Mouse (Mus musculus) cerebellum, postnatal 10 days (tissue): ENCODE measurements around the gene Cyp4f14.

ENCODE experiments used
- DNase-seq, 2 experiments: peaks; one replicate each; pipeline ENCODE4 v3.0.0; 2021; ENCODE audit warnings: mixed read lengths in 2 of 2

Cyp4f14 gene

DNA sequence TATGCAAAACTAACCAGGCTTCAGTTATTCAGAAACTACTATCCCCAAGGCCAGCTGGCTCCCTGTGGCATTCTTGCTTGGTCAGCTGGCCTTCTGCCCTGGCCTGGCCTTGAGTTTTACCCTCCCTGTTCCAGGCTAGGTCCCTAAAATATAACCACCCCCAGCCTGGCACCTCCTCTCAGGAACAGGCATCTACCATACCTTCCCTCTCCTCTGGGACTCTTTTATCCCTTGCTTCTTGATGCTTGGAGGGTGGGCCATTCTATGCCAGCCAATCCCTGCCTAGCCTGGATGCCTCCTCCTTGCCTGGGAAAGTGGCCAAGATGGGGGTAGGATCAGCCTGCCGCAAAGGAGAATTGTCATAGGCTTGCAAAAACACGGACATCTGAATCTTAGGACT, at the start of gene Cyp4f14:
TSS of gene Cyp4f14 (minus strand) at position 212 of the 400 bp plus-strand sequence.
- peak; percentile 79 to 84 for DNase-seq

DNA sequence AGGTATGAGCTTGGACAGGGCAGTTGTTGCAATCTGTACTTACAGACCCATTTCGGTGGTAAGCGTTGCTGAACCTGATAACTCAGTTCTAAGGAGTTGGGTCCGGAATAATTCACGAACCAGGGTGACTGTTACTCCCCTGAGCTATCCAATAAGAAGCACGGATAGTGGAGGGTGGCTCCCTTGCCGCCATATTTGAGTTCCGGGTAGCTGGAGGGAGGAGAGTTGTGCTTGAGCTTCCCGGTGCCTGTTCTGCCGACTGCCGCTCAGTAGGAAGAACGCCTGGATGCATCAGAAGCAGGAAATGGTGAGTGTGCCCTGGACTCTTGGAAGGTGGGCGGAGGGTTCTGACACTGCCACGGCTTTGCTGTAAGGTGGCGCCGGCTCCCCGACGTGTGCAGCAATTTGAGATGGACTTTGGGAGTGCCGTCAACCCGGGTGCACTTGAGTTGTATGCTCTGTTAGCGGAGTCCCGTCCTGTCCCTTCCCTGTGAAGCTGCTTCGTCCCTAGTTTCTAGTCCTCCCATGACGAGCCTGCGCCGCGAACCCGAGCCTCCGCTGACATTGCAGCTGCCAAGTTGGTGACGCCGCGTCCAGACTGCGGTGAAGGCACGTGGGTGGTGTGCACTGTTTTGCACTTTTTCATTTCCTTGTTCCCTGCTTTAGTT, 48.6 kb upstream of the Cyp4f14 start, which contains the start of gene Zfp472:
TSS of gene Zfp472 (plus strand) at position 192 of the 668 bp plus-strand sequence.
- DNase-seq = peak; percentile 94 to 95

DNA sequence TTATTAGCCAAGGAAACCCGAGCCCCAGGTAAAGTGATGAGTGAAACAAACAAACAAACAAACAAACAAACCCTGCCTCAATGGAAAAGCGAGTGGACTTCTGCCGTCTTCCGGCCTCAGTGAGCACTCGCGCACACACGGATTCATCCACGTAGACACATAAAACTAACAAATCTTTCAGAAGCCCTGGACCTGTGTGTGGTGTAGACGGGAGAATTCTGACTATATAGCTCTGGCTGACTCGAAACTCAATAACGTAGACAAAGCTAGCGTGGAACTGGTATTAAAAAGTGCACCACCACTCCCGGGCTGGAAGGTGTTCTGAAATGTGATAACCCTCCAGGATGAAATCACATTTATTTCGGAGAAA, 48.1 kb upstream of the Cyp4f14 start:
- peak; percentile 40 to 60 for DNase-seq

DNA sequence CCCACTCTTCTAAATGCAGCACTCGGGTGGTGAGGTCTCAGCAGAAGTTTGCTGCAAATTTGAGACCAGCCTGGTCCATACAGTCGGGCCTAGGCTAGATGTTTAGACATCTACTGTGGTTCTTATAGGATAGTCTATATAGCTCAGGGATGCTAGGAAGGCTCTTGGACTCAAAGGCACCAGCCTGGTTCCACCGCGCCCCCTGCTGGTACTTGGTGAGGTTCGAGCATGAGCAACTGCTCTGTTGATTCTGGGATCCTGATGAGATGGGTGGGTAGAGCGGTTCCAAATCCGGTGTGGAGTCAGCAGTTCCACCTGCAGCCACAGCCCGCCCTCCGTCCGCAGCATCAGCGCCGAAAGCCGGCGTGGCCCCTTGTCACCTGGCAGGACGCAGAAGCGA, 34.3 kb upstream of the Cyp4f14 start:
- DNase-seq = peak; percentile 93 to 95

DNA sequence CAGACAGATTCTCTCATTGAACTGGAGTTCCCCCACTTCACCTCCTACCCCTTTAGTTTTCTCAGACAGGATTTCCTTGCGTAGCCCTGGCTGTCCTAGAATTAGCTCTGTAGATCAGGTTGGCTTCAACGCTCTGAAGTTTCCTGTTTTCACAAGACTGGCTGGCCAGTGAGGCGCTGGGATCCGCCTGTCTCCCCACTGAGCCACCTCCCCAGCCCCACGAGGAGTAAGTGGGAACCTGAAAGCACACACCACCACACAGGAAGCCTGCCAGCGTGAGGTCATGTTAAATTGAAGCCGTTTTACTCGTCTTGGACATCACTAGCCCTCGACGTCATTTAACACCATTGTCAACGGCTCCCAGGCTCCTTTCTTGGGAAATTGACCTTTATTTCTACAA, 33.9 kb upstream of the Cyp4f14 start:
- no peak for DNase-seq

DNA sequence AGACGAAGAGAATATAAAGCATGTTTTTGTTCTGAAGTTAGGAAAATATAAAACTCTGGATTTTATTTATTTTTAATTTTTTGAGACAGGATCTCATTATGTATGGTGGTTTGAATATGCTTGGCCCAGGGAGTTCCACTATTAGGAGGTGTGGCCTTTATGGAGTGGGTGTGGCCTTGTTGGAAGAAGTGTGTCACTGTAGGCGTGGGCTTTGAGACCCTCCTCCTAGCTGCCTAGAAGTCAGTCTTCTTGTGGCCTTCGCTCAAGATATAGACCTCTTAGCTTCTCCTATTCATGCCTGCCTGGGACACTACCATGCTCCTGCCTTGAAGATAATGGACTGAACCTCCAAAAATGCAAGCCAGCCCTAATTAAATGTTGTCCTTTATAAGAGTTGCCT, 33.0 kb upstream of the Cyp4f14 start:
- no peak for DNase-seq

DNA sequence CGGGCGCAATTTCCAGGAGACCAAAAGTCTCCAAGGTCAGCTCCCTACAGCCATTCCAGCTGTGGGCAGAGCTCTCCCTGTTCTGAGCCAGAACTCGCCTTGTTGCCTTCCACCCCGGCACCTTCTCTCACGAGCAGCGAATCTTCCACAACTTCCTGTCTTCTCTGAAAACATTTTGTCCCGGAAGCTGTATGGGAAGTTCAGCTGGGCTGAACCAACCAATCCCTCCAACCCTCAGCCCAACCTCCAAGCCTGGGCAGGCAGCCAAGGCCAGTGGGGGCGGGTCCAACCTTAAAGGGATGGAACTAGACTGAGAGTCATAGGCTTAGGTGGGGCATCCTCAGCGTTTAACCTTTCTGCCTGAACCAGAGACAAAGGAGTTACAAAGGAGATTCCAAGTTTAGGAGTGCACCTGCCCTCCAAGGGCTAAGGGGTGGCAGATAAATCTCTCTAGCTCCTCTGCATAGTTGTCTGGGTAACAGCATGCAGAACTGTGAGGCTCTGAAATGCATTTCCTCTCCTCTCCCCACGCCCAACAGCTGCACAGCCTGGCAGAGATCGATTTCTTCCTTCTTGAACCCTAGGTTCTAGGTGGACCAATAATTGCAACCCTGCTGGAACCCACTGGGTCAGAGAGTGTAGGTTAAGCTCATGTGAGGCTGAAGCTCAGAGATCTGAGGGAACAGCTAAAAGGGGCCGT, 30.2 kb upstream of the Cyp4f14 start, which contains the start of gene Cyp4f13:
TSS of gene Cyp4f13 (minus strand) at position 188 of the 700 bp plus-strand sequence.
- DNase-seq = peak; percentile 99 to 100

DNA sequence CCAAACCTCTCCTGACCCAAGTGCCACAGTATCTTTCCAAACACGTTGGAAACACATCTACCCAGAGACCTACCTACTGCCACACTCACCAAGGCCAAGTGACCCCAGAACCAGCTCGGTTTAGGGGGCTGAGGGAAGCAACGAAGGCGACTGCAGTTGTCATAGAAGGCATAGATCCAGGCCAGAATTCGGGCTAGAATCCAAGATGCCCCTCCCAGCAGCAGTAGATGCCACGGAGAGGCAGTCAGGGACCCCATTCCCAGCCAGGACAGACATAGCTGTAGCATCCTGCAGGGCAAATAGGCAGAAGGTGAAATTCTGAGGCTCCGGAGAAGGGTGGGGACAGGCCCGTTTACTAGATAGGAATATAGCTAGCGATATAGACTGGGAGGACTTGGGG, 29.6 kb upstream of the Cyp4f14 start:
- peak; percentile 26 to 39 for DNase-seq

DNA sequence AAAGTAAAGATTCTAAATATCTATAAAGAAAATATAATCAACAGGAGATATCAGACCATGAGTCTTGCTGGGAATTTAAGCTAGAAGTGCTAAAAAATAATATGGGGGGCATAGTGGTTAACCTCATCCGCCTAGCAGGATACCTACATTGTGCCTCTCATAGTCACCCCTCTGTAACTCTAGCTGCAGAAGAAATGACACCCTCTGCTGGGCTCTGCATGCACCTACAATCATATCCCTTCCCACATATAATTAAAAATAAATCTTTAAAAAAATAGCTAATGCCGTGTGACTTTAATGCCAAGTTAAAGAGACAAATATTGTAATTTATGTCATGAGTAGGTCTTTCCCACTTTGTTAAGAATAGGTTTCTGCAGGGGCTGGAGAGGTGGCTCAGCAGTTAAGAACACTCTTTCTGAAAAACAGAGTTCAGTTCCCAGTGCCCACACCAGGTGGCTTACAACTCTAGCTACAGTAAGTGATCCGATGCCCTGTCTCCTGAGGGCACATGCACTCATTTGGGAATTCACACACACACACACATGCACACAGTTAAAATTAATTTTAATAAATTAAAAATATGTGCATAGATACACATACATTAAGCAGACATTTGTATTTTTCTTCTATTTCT, 27.4 kb upstream of the Cyp4f14 start:
- DNase-seq = no peak

DNA sequence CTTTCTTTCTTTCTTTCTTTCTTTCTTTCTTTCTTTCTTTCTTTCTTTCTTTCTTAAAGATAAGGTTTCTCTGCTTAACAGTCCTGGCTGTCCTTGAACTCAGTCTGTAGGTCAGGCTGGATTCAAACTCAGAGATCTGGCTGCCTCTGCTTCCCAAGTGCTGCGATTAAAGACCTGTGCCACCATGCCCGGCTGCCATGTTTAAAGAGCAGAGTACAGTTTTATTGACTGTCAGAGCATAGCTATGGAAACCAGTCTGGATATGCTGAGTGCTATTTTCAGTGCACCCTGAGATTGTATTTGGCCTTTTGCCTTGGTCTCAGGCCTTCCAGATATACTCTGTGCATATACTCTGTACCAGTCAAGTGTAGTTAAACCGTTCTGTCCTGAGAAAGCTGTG, 26.5 kb upstream of the Cyp4f14 start:
- no peak for DNase-seq

DNA sequence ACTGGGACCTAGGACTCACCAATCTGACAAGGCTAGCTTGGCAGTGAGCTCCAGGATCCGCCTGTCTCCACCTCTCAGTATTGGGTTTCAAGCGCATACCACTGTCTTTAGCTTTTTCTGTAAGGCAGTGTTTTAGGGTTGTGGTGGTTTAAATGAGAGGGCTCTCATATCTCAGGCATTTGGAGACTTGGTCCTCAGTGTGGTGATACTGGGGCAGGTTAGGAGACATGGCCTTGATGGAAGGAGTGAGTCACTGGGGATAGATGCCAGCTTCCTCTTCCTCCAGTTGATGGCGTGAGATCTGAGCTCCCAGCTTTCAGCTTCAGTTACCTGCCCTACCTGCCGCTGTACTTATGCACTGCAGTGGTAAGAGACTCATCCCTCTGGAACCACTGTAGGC, 22.7 kb upstream of the Cyp4f14 start:
- DNase-seq = no peak

DNA sequence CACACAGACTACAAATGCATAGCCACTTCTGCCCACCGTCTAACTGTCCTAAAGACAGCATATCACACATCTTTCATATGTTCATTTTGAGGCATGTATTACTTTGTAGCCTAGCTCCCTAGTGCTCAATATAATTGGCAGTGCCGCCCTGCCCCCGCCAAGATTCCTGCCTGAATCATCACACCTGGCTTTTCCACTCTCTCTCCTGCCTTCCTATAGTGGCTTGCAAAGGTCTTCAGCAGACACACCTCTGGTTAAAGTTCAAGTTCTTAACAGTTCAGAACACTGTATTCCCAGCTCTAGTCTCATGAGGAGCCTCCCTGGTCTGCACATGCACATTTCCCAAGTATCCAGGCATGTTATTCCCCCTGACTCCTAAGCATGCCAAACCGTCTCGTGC, 10.7 kb upstream of the Cyp4f14 start:
- no peak for DNase-seq

DNA sequence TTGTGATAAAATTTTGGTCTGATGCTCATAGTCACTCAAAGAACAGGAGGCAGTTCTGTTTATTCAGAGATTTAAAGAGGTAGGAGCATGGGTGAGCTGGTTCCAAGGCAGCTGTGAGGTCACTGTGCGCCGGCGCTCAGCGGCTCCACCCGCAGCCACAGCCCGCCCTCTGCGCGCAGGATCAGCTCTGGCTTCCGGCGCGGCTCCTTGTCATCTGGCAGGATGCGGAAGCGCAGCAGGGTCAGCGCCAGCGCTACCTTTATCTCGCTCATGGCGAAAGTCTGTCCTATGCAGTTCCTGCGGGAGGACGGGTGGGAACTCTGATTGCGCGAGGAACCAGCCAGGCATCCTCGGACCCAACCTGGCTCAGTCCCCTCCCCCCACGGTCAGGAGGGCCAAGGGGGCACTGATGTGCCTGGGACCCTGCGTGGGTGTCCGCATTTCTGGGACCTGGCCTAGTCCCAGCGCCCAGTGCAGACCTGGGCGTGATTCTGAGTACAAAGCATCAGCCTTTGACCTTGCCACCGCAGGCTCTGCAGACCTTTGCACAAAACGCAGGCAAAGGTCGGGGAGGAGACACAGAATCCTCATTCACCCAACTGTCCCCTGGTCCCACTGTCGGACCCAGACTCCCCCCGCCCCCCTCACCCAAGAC, 7.6 kb upstream of the Cyp4f14 start:
- peak; percentile 81 to 82 for DNase-seq

DNA sequence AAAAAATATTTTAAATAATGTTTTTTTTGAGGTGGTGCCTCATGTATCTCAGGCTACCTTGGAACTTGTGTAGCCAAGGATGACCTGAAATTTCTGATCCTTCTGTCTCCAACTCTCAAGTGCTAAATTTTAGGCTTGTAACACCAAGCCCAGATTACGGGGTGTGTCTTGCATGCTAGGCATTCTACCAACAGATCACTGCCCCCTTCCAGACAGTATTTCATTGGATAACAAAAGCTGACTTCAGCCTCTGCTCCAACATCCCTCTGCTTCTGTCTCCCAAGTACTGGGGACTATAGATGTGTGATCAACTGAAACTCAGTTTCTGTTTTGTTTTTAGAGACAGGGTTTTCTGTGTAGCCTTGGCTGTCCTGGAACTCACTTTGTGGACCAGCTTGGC, 6.5 kb upstream of the Cyp4f14 start:
- no peak for DNase-seq

DNA sequence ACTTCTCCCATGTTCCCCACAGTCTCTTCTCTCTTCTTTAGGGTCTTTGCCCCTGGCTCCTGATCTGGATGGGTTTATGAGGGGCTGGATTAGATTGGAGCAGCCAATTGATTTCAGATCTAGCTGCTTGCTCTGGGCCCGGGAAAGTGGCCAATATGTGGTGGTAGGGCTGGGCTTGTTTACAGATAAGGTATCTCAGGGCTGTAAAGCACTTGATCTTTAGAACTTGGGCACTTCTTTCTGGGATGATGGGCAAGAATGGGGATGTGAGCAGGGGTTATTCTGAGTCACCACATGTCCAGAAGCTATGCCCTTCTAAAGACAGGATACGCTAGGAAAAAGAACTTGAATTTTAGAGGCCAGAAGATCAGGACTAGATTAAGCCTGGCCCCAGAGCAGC, 2.0 kb upstream of the Cyp4f14 start:
- DNase-seq = no peak

DNA sequence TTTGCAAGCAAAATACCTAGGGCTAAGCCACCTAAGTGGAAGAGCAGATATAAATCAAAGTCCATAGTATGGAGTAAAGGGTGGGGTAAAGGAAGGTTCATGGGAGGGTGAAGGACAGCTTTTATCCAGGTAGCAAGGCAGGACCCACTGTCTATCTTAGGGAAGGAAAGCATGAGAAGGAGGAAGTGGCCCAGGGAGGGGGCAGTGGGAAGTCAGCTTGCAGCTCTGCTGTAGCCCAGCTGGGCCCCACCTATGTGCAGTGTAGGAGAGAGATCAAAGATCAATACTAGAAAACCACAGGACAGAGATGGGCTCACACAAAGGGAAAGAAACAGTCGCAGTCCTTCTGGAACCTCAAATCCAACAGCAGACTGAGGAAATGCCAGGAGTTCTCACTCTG, 1.1 kb downstream of the Cyp4f14 start:
- no peak for DNase-seq

DNA sequence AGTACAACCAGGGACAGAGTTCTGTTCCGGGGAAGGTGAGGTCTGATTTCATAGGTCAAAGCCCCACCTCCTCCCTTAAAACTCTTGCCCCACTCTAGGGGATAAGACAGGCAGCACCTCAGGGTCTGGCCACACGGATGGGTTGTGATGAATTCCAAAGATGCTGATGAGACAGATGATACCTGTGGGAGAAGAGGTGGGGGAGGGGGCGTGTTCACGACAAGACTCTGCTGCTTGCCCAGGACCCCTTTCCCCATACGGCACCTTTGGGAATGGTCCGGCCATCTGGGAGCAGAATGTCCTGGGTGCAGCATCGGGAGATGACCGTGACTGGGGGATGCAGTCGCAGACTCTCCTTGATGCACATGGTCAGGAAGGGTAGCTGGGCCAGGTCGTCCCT, 11.0 kb downstream of the Cyp4f14 start:
- no peak for DNase-seq

DNA sequence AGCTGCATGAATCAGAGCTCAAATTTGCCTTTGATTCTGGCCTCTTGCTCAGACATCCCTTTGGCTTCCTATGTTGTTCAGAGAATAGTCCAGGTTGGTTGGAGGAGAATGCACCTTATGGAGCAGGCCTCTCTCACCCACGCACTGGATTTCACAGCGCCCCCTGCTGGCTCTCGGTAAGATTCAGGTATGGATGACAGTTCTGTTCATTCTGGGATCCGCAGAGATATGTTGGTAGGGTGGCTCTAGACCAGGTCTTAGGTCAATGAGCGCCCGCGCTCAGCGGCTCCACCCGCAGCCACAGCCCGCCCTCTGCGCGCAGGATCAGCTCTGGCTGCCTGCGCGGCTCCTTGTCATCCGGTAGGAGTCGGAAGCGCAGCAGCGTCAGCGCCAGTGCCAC, 11.9 kb downstream of the Cyp4f14 start:
- peak; percentile 77 to 82 for DNase-seq

DNA sequence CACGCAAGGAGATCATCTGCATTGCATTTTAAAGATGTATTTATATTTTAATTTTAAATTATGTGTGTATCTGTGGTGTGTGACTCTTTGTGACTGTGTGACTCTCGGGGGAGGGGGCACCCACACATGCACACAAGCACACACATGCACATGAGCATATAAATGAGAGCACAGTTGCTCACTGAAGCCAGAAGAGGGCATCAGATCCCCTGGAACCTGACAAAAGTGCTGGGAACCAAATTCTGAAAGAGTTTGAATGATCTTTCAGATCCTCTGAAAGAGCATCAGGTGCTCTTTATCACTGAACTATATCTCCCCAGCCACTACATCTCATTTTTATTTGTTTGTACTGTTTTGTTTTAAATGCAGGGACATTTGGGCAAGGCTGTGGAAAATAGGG, 12.7 kb downstream of the Cyp4f14 start:
- peak; percentile 15 to 24 for DNase-seq

DNA sequence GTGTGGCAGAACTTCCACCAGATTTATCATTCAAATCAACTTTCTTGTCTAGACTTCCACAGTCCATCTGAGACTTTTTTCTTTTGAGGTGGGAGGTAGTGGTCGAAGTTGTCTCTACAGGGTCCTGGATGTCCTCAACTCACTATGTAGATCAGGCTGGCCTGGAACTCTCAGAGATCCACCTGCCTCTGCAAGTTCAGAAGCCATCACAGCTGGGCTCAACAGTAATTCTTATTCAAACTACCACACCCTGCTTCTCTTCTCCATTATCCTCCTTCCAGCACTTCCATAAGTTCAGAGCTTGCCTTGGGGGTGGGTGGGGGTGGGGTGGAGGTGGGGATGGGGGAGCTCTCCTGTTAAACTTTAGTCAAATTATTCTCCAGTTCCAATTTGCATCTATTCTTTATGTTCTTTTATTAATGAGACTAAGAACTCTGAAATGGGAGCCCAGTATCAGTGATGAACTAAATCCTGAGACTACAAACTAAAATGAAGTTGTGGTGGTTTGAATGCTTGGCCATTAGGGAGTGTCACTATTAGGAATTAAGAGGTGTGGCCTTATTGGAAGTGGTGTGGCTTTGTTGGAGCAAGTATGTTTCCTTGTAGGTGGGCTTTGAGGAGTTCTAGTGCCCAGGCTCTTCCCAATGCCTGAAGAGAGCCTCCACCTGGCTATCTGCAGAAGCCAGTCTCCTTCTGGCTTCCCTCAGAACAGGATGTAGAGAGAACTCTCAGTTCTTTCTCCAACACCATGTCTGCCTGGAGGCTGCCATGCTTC, 15.2 kb downstream of the Cyp4f14 start:
- DNase-seq = no peak

DNA sequence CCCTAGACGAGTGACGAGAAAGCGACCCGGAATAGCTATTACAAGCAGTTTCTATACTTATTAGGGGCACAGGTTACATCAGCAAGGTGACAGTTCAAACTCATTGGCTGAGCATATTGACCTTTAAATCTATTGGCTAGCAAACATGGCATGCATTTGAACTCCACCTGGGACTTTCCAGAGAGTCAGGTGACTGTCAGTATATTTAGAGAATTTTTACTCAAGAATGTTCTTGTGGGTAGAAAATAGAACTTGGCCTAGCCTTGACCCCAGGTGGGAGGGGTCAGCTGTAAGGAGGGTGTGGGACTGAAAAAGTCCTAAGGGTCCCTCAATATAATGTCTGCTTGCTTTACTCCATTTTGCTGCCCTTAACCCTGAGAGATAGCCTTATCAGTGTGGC, 21.7 kb downstream of the Cyp4f14 start:
- no peak for DNase-seq

DNA sequence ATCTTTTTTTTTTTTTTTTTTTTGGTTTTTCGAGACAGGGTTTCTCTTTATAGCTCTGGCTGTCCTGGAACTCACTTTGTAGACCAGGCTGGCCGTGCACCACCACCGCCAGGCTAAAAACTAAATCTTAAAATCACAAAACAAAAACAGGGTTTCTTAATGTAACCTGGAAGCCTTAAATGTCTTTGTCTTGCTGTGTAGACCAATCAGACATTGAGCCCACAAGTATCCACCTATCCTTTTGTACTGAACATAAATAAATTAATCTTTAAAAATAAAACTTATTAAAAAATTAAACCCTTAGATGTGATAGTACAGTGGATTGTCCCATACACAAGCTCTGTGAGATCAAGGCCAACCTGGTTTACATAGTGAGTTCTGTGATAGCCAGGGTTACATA, 23.2 kb downstream of the Cyp4f14 start:
- no peak for DNase-seq
